Mouse (Mus musculus) megakaryocyte progenitor cell, adult 5-6 weeks (primary cell): ENCODE measurements at regions not wholly inside any gene's neighbourhood (a gene's known extent, or its start where the extent isn't known, plus 50 kb on each side); places are given as distances from the start of the nearest gene placed in this dataset.
A peak's percentile ranks its signal among the peaks of the same experiment; 100 is the strongest.

Experiments used
- ATAC-seq: replicated peaks from 2 replicates; pipeline ENCODE4 v1.8.0; 2016; ENCODE audit warnings: mild to moderate bottlenecking, moderate TSS enrichment, inconsistent platforms; ENCODE audit not compliant: poor library complexity

- no peak for ATAC-seq
These were observed 2791.8 kb upstream of the Gm7489 start for GRCm38 (mm10) chr15:51092936-51093335.

GRCm38 (mm10) chr15:51103948-51104347, 2780.8 kb upstream of the Gm7489 start:
- ATAC-seq, result no peak

GRCm38 (mm10) chr15:51104362-51104761, 2780.3 kb upstream of the Gm7489 start:
- no peak for ATAC-seq

- ATAC-seq, result no peak
These were observed 2779.9 kb upstream of the Gm7489 start for GRCm38 (mm10) chr15:51104796-51105195.

- ATAC-seq, result no peak
These were observed 2779.2 kb upstream of the Gm7489 start for GRCm38 (mm10) chr15:51105359-51106008.

GRCm38 (mm10) chr15:51110186-51110585, 2774.5 kb upstream of the Gm7489 start:
- ATAC-seq, result no peak

GRCm38 (mm10) chr15:51125896-51126295, 2758.8 kb upstream of the Gm7489 start:
- no peak for ATAC-seq

- no peak for ATAC-seq
These were observed 2753.7 kb upstream of the Gm7489 start for GRCm38 (mm10) chr15:51131017-51131416.

GRCm38 (mm10) chr15:51136121-51136520, 2748.6 kb upstream of the Gm7489 start:
- no peak for ATAC-seq

GRCm38 (mm10) chr15:51139507-51139906, 2745.2 kb upstream of the Gm7489 start:
- no peak for ATAC-seq

GRCm38 (mm10) chr15:51173976-51174620, 2710.6 kb upstream of the Gm7489 start:
- ATAC-seq, result no peak

- ATAC-seq, result no peak
These were observed 2708.2 kb upstream of the Gm7489 start for GRCm38 (mm10) chr15:51176466-51176865.

GRCm38 (mm10) chr15:51189134-51189533, 2695.6 kb upstream of the Gm7489 start:
- ATAC-seq, result no peak

- ATAC-seq, result no peak
These were observed 2687.1 kb upstream of the Gm7489 start for GRCm38 (mm10) chr15:51197466-51198158.

- no peak for ATAC-seq
These were observed 2681.4 kb upstream of the Gm7489 start for GRCm38 (mm10) chr15:51203351-51203750.

- no peak for ATAC-seq
These were observed 2678.7 kb upstream of the Gm7489 start for GRCm38 (mm10) chr15:51206050-51206449.

- ATAC-seq, result no peak
These were observed 2677.9 kb upstream of the Gm7489 start for GRCm38 (mm10) chr15:51206773-51207172.

- peak; percentile 26; the same call in 1 of the 2 replicates for ATAC-seq
These were observed 2649.8 kb upstream of the Gm7489 start for GRCm38 (mm10) chr15:51234873-51235272.

GRCm38 (mm10) chr15:51244596-51244995, 2640.1 kb upstream of the Gm7489 start:
- ATAC-seq, result no peak

GRCm38 (mm10) chr15:51247259-51247658, 2637.4 kb upstream of the Gm7489 start:
- ATAC-seq, result no peak

GRCm38 (mm10) chr15:51248034-51248788, 2636.5 kb upstream of the Gm7489 start:
- ATAC-seq, result no peak

GRCm38 (mm10) chr15:51248789-51249040, 2636.0 kb upstream of the Gm7489 start:
- no peak for ATAC-seq
